Mouse (Mus musculus): ENCODE data around the gene Nufip2. TPM values are rescaled to one million over a fixed set of nuclear protein-coding genes. Genes with fewer than 3 reads are reported as not detected.
"Not testable (repeated sequence)": the region's sequence is repeated elsewhere in the genome, so short reads cannot be mapped to it uniquely, and the experiment has no call there.

Gene Nufip2
- 5.4 and 12.3 TPM in 2 replicates for polyA plus RNA-seq (2012; rRNA removed)

DNA sequence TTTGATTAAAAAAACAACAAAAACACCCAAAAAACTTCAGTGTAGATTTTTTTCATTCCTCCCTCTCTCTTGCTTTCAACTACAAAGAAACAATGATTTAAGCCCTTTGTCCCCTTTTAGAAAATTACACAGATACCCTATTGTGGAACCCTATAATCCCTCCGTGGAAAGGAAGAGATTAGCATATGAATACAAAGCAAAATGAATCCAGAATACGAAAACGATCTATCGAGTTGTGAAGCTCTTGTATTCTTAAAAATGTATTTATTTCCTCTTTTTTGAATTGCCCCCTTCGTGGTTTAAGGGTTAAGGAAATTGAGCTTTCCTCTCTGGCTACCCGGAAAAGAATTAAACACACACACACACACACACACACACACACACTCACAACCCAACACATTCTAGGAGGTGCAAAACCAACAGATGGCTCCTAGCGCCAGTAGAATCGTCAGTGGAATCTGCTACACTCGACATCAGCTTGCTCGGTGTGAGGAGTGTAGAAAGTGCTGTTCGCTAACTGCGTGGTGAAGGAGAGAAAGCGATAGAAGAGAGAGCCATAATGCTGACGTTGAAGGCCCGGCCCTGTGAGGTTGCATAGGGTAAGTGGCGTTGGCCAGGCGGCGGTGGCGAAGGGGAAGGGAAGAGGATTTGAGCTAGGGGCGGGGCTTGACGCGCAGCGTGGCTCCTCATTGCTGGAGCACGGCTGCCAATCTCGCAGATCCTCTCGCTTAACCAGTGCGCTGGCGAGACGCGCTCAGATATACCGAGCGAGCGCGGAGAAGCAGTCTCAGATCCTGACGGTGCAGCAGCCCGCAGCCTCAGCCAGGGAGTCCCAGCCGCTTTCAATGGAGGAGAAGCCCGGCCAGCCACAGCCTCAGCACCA, at the start of gene Nufip2:
Nufip2 (plus strand) TSS at position 773 of the 883 bp plus-strand sequence.
- under 1% methylated on average over 38 of the region's 38 CpGs for WGBS
- peak; percentile 93 for DNase-seq (ENCODE audit: low read depth, low spot score)

DNA sequence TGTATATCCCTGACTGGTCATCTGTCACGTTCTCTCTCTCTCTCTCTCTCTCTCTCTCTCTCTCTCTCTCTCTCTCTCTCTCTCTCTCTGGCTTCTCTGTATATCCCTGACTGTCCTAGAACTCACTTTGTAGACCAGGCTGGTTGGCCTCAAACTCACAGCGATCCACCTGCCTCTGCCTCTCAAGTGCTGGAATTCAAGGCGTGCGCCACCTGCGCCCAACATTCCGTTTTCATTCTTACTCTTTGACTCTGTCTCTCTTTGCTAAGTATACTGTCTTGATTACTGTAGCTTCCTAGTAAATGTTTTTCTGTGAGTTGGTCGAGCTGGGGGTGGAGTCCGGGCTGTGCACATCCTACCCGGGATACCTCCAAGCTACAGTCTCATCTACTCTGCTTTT, 44.6 kb upstream of the Nufip2 start:
- WGBS = 79% methylated on average over 8 of the region's 9 CpGs
- no peak for DNase-seq (ENCODE audit: low read depth, low spot score)

- 69% methylated on average over 4 of the region's 4 CpGs for WGBS
- DNase-seq (ENCODE audit: low read depth, low spot score) = no peak
Observed at GRCm38 (mm10) chr11:77645481-77645880, 40.5 kb upstream of the Nufip2 start.

DNA sequence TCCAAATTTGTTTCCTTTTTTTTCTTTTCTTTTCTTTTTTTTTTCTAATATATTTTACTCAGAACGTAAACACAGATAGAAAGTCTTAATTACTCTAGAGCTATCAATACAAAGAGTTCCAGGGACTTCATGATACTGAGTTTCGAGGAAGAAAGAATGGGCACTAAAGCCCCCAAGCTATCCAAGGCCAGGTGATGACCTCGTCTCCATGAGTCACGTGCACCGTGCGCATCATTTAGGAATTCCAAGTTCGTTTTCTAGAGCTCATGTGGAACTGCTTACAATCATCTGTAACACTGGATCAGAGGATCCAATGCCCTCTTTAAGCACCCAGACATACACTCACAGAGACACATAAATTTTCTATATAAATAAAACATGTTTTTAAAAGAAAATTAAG, 37.1 kb upstream of the Nufip2 start:
- 59% methylated on average over 7 of the region's 7 CpGs for WGBS
- no peak for DNase-seq (ENCODE audit: low read depth, low spot score)

DNA sequence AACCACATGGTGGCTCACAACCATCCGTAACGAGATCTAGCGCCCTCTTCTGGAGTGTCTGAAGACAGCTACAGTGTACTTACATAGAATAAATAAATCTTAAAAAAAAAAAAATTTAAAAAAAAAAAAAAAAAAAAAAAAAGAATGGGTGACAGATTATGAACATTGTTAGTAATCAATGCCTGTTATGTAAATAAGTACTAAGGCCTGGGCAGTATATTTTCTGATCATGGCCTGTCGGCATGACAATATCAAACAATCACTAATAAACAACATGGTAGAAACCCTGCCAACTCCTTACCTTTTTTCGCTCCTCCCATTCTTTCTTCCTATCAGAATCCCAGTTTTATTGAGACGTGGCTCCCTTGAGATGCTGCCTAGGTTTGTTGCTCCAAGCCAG, 33.5 kb upstream of the Nufip2 start:
- WGBS = 57% methylated on average over 6 of the region's 6 CpGs
- DNase-seq (ENCODE audit: low read depth, low spot score) = no peak

DNA sequence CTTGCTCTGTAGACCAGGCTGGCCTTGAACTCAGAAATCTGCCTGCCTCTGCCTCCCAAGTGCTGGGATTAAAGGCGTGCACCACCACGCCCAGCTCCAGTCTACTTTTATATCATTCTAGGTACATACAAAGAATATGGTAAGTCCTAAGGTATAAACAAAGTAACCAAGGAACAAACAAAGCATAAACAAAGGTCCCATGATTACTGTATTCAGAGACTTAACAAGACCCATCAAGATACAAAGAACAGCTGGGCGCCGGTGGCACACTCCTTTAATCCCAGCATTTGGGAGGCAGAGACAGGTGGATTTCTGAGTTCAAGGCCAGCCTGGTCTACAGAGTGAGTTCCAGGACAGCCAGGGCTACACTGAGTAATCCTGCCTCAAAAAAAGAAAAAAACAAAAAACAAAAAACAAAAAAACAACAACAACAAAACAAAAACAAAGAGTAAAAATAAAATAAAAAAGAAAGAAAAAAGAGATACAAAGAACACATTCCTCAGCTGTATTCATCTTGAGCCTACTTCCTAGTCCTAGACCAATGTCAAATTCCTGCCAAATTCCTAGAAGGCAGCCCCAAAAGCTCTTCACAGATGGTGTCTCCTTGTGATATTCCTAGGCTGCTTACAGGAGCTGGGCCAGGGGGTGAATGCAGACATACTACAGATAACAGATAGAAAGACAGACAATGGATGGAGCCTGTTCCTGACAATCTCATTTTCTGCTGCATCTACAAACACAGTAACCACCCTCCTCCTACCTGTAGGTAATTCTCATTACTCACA, 32.4 kb upstream of the Nufip2 start:
- DNase-seq (ENCODE audit: low read depth, low spot score) = not testable (repeated sequence)
- 95% methylated on average over 4 of the region's 4 CpGs for WGBS

DNA sequence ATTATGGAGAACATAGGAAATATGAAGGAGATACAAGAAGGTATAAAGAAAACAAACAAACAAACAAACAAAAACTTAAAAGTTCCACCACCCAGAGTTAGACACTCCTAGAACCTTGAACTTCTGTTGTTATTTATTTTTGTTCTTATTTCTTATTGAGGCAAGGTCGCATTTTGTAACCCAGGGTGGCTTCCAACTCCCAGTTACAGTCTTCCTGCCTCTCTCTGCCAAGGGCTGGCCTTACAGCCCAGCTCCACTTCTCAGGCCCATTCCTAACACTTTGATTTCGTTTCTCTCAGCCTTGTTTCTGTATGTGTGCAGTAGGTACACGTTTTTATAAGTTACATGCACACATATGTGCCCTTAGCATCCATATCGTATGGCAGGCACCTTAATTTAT, 26.0 kb upstream of the Nufip2 start:
- 55% methylated on average over 4 of the region's 4 CpGs for WGBS
- no peak for DNase-seq (ENCODE audit: low read depth, low spot score)

GRCm38 (mm10) chr11:77663639-77664038, 22.3 kb upstream of the Nufip2 start:
- no peak for DNase-seq (ENCODE audit: low read depth, low spot score)
- WGBS = 41% methylated on average over 6 of the region's 6 CpGs

GRCm38 (mm10) chr11:77664046-77664445, 21.9 kb upstream of the Nufip2 start:
- no peak for DNase-seq (ENCODE audit: low read depth, low spot score)
- 46% methylated on average over 8 of the region's 8 CpGs for WGBS

GRCm38 (mm10) chr11:77665384-77665783, 20.6 kb upstream of the Nufip2 start:
- WGBS = 75% methylated on average over 5 of the region's 5 CpGs
- DNase-seq (ENCODE audit: low read depth, low spot score) = not testable (repeated sequence)

DNA sequence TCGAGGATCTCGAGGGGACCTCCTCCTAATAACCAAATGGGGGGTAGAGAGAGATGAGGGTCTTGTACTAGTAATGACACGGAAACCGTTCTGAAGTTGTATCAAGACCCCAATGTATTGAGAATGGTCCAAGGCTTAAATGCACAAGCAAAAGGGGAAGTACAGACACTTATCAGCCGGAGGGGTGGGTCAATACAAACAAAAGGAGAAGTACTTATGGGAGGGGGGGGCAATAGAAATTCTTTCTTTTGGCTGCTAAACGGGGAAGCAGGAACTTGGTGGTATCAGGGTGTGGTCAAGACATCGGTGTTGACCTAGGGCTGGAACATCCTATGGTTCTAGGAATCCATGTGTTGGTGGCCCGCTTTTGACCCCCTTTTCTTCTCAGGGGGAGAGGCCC, 19.2 kb upstream of the Nufip2 start:
- 68% methylated on average over 8 of the region's 8 CpGs for WGBS
- not testable (repeated sequence) for DNase-seq (ENCODE audit: low read depth, low spot score)

GRCm38 (mm10) chr11:77672746-77673145, 13.2 kb upstream of the Nufip2 start:
- WGBS = 83% methylated on average over 2 of the region's 2 CpGs
- no peak for DNase-seq (ENCODE audit: low read depth, low spot score)

GRCm38 (mm10) chr11:77673428-77673991, 12.4 kb upstream of the Nufip2 start:
- DNase-seq (ENCODE audit: low read depth, low spot score) = no peak
- WGBS = 74% methylated on average over 4 of the region's 4 CpGs

DNA sequence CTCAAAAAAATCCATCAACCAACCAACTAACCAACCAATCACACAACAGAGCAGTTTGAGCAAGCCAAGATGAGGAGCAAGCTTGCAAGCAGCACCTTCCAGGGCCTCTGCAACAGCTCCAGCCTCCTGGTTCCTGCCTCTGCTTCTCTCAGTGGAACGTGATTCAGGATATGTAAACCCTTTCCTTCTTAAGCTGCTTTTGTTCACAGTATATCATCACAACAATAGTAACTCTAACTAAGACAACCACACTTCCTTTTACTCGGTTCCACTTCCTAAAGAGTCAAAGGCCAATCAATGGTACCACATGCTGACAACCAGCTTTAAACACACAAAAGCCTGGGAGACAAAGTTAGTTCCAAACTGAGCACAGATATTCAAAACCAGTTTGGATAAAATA, 5.9 kb upstream of the Nufip2 start:
- WGBS = 60% methylated on average over 2 of the region's 2 CpGs
- DNase-seq (ENCODE audit: low read depth, low spot score) = no peak

- WGBS = 49% methylated on average over 2 of the region's 2 CpGs
Observed at GRCm38 (mm10) chr11:77684896-77685295, 1.1 kb upstream of the Nufip2 start.

GRCm38 (mm10) chr11:77686346-77686840, 438 bp downstream of the Nufip2 start:
- WGBS = under 1% methylated on average over 28 of the region's 30 CpGs
- no peak for DNase-seq (ENCODE audit: low read depth, low spot score)

More at GRCm38 (mm10) chr11:77684896-77685295, 1.1 kb upstream of the Nufip2 start:
- no peak for DNase-seq (ENCODE audit: low read depth, low spot score)

- WGBS = under 1% methylated on average over 67 of the region's 76 CpGs
- no peak for DNase-seq (ENCODE audit: low read depth, low spot score)
Observed at GRCm38 (mm10) chr11:77686841-77687540, 1.0 kb downstream of the Nufip2 start.

DNA sequence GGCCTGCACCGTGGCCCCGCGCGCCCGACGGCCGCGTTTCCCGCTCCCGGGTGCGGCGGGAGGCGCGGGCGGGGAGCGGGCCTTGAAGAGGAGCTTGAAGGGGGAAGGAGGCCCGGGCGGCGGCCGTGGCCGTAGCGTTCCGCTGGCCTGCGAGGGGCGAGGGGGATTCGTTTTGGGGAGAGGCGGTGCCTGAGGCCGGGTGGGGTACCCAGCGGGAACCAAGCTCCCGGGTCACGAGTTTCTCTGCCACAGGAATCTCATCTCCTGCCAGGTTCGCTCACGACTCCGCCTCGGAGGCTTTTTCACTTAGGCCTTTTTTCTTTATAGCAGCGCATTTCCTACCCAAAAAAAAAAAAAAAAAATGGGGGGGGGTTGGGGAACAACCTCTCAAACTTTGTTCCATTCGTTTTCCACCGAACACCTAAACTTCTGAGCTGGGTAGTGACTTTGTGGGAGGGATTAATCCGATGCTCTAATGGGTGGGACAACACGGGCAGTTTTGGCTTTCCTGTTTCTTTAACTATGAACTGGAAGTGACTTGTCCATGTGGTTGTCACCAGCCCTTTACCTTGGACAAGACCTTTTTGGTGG, 1.7 kb downstream of the Nufip2 start:
- under 1% methylated on average over 38 of the region's 40 CpGs for WGBS
- no peak for DNase-seq (ENCODE audit: low read depth, low spot score)

- 93% methylated on average over 3 of the region's 3 CpGs for WGBS
- DNase-seq (ENCODE audit: low read depth, low spot score) = no peak
Observed at GRCm38 (mm10) chr11:77693026-77693425, 7.1 kb downstream of the Nufip2 start.

Data from large intestine, adult 2 months (tissue).